Comparison of ENCODE assay signal across 26 mouse cellular contexts in genomic region chr3:69140851-69141250, GRCm38 (mm10). TPM values are rescaled to one million over a fixed set of nuclear protein-coding genes. Genes with fewer than 3 reads are reported as not detected.
DNase-seq lines count a peak whose midpoint lies in the region; ATAC-seq and TF ChIP-seq lines count a peak whose summit lies in the region.
"Had no signal": no experiment of that assay in that cellular context is flagged by ENCODE, and none has a peak within 500 bp of the region (broad histone marks: within the 10 kb centered on the region; RNA-seq: fewer than 3 reads in every experiment).

No protein-coding gene starts in this region.

- ATAC-seq in intestine, embryonic 14.5 days (replicated peaks; ENCODE audit: low FRiP score, low TSS enrichment, low read depth): no peak
- ATAC-seq in intestine, postnatal 0 days: no peak
- no peak for ATAC-seq in kidney, embryonic 15.5 days (replicated peaks; ENCODE audit: low FRiP score)
- ATAC-seq: forebrain, postnatal 0 days; inflammation-experienced regulatory T-cells, adult 6 months; liver, embryonic 12.5 days; liver, postnatal 0 days; midbrain, embryonic 15.5 days had no signal

- H3K4me2 ChIP-seq in intestine, embryonic 14.5 days (ENCODE audit: low read length): no peak overlapping the region
- no peak overlapping the region for H3K4me2 ChIP-seq in intestine, postnatal 0 days (replicated peaks; ENCODE audit: low read depth)
- no peak overlapping the region for H3K4me2 ChIP-seq in kidney, embryonic 15.5 days
- H3K4me2 ChIP-seq: heart, embryonic 13.5 days; hindbrain, embryonic 14.5 days; limb, embryonic 12.5 days; liver, embryonic 12.5 days; midbrain, embryonic 15.5 days; neural tube, embryonic 15.5 days had no signal

- H3K9ac ChIP-seq in intestine, embryonic 14.5 days (ENCODE audit: low read length): no peak overlapping the region
- no peak overlapping the region for H3K9ac ChIP-seq in intestine, postnatal 0 days (ENCODE audit: low read depth, low read length)
- no peak overlapping the region for H3K9ac ChIP-seq in kidney, embryonic 15.5 days
- H3K9ac ChIP-seq: forebrain, postnatal 0 days; heart, embryonic 13.5 days; hindbrain, embryonic 14.5 days; limb, embryonic 12.5 days; liver, embryonic 12.5 days; liver, postnatal 0 days; midbrain, embryonic 15.5 days; neural tube, embryonic 15.5 days had no signal

- no peaks in the 10 kb centered on the region for H3K27me3 ChIP-seq in intestine, embryonic 14.5 days (replicated peaks; ENCODE audit: control insufficient read depth, insufficient read depth, low read length)
- no peaks in the 10 kb centered on the region for H3K27me3 ChIP-seq in intestine, postnatal 0 days (replicated peaks; ENCODE audit: control insufficient read depth, insufficient read depth, low read length)
- no peaks in the 10 kb centered on the region for H3K27me3 ChIP-seq in kidney, embryonic 15.5 days
- H3K27me3 ChIP-seq: heart, embryonic 13.5 days; limb, embryonic 12.5 days; liver, embryonic 12.5 days; midbrain, embryonic 15.5 days; neural tube, embryonic 15.5 days had no signal

- DNase-seq in heart, adult 18-20 months: peak; percentile 37 to 38
- no peak for DNase-seq in heart, postnatal 36 days
- peak; percentile 16 for DNase-seq in intestine, embryonic 14.5 days (ENCODE audit: low spot score)
- peak; percentile 12 to 31 for DNase-seq in kidney, postnatal 36 days
- peak; percentile 35 for DNase-seq in lung, postnatal 36 days
- no peak for DNase-seq in lung, postnatal 10 days
- DNase-seq: cerebellum, adult 2 months; cerebellum, postnatal 14 days; forebrain, postnatal 0 days; kidney, postnatal 25 days; liver, postnatal 0 days; lung, postnatal 14 days; retina, postnatal 1 day; right cerebral cortex, postnatal 14 days; thymus, postnatal 4 days had no signal

- no peak overlapping the region for H3K4me3 ChIP-seq in intestine, embryonic 14.5 days (ENCODE audit: low read depth, low read length)
- H3K4me3 ChIP-seq in intestine, postnatal 0 days (ENCODE audit: low read depth, low read length): no peak overlapping the region
- H3K4me3 ChIP-seq in kidney, embryonic 15.5 days (replicated peaks): no peak overlapping the region
- H3K4me3 ChIP-seq: erythroblast, embryonic 14.5 days; heart, embryonic 13.5 days; limb, embryonic 12.5 days; liver, embryonic 12.5 days; midbrain, embryonic 10.5 days; midbrain, embryonic 15.5 days; neural tube, embryonic 15.5 days had no signal

- no peaks in the 10 kb centered on the region for H3K4me1 ChIP-seq in intestine, embryonic 14.5 days (replicated peaks; ENCODE audit: control insufficient read depth, insufficient read depth, low read length)
- no peaks in the 10 kb centered on the region for H3K4me1 ChIP-seq in intestine, postnatal 0 days (replicated peaks; ENCODE audit: control insufficient read depth, insufficient read depth, low read length)
- no peaks in the 10 kb centered on the region for H3K4me1 ChIP-seq in kidney, embryonic 15.5 days
- H3K4me1 ChIP-seq: heart, embryonic 13.5 days; limb, embryonic 12.5 days; liver, embryonic 12.5 days; midbrain, embryonic 10.5 days; midbrain, embryonic 15.5 days; neural tube, embryonic 15.5 days had no signal

- no peaks in the 10 kb centered on the region for H3K9me3 ChIP-seq in intestine, embryonic 14.5 days (ENCODE audit: control insufficient read depth, low read length)
- H3K9me3 ChIP-seq in intestine, postnatal 0 days (ENCODE audit: control insufficient read depth): no peaks in the 10 kb centered on the region
- no peaks in the 10 kb centered on the region for H3K9me3 ChIP-seq in kidney, embryonic 15.5 days (replicated peaks)
- H3K9me3 ChIP-seq: liver, embryonic 12.5 days; midbrain, embryonic 15.5 days; neural tube, embryonic 15.5 days had no signal

- intact Hi-C loops in heart, postnatal 36 days (cut with DNase I): no loop called here

- no peak overlapping the region for H3K27ac ChIP-seq in intestine, embryonic 14.5 days (ENCODE audit: low read depth)
- no peak overlapping the region for H3K27ac ChIP-seq in intestine, postnatal 0 days (ENCODE audit: low read depth, low read length)
- no peak overlapping the region for H3K27ac ChIP-seq in kidney, embryonic 15.5 days
- H3K27ac ChIP-seq: heart, embryonic 13.5 days; hindbrain, embryonic 14.5 days; limb, embryonic 12.5 days; liver, embryonic 12.5 days; midbrain, embryonic 10.5 days; midbrain, embryonic 15.5 days; neural tube, embryonic 15.5 days had no signal

- WGBS in intestine, embryonic 14.5 days: 79% methylated on average over 4 of the region's 4 CpGs
- 67% methylated on average over 4 of the region's 4 CpGs for WGBS in intestine, postnatal 0 days
- 81% methylated on average over 4 of the region's 4 CpGs for WGBS in kidney, embryonic 15.5 days

- TF ChIP-seq CTCF in intestine, postnatal 0 days (IDR thresholded peaks at IDR 0.05; ENCODE audit: low read depth): no peak

- H3K36me3 ChIP-seq in intestine, embryonic 14.5 days (ENCODE audit: control insufficient read depth, insufficient read depth, low read length): no peaks in the 10 kb centered on the region
- no peaks in the 10 kb centered on the region for H3K36me3 ChIP-seq in intestine, postnatal 0 days (ENCODE audit: control insufficient read depth, insufficient read depth)
- no peaks in the 10 kb centered on the region for H3K36me3 ChIP-seq in kidney, embryonic 15.5 days
- H3K36me3 ChIP-seq: heart, embryonic 13.5 days; limb, embryonic 12.5 days; liver, embryonic 12.5 days; midbrain, embryonic 10.5 days; midbrain, embryonic 15.5 days; neural tube, embryonic 15.5 days had no signal

RNA-seq across cellular contexts. Expression of gene Kpna4, which starts 13.9 kb away (rescaled TPM):
- total RNA-seq in heart, adult 18-20 months (2021): 10 to 100 TPM; 90.6 to 93.3 TPM
- total RNA-seq in heart, postnatal 36 days (2021): 10 to 100 TPM; 86.3 to 95.6 TPM
- polyA plus RNA-seq in intestine, embryonic 14.5 days (2014; fragmentation: Nextera tagmentation; extraction: Ambion mirVana): 31.8 and 33.5 TPM in 2 replicates
- 18.1 and 19.3 TPM in 2 replicates for polyA plus RNA-seq in intestine, postnatal 0 days (2015; fragmentation: Nextera tagmentation; extraction: Ambion mirVana)
- 31.2 and 36.8 TPM in 2 replicates for polyA plus RNA-seq in kidney, embryonic 15.5 days (2015; fragmentation: Nextera tagmentation; extraction: Ambion mirVana)

Comparison
In these comparisons a context has a peak if more than half of its experiments do, and no peak if none do; other contexts are left out.
1. DNase-seq: peak in heart, adult 18-20 months (2 of 2), intestine, embryonic 14.5 days (single experiment), kidney, postnatal 36 days (2 of 2) and lung, postnatal 36 days (single experiment); none in heart, postnatal 36 days (0 of 2) and lung, postnatal 10 days (single experiment).